Mouse (Mus musculus): ENCODE measurements around the gene Gna15. TPM values are rescaled to one million over a fixed set of nuclear protein-coding genes. Genes with fewer than 3 reads are reported as not detected.

Gna15 gene
- polyA plus RNA-seq, 1 experiment = 0.16 TPM

DNA sequence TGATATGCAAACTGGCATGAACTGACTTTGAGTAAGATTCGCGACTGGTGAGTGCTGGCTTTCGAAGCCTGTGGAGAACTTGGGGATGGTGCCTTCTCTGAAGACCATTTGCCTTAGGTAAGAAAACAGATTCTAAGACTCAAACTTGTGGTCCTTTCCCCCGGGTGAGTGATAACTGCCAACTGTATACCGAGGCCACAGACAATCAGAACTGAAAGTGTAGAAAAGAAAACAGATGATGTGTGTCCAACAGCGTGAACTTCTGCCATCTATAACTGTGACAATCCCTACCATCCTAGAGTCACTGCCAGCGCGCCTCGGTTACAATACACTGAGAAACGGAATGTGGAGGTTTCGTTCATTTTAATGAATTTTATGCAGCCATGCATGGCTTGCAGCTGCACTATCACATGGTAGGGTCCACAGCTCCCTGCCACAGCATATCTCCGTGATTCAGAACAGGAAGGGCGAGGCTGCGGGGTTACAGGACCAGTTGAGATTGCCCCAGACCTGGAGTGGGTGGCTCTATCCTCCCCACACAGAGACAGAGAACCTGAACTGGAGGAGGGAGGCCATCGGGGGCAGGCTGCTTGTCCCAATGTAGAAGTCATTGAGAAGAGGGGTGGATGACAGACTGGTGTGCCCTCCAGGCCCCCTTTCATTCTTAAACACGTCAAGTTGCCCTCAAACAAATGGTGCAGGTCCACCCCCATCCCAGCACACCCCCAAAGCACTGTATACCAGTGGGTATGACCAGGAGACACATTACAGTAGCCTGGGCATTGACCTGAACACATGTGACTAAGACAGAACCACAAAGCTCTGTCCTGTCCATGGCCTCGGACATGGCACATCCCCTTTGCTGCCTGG lies 26.4 kb downstream of the Gna15 start:
- Histone ChIP-seq H3ac (ENCODE audit: control insufficient read depth, insufficient read length, low read depth) (no peak overlapping the region), H3K36me3 (ENCODE audit: control insufficient read depth, insufficient read depth) (peaks cover 6% of the 10 kb centered on the region), H3K79me2 (ENCODE audit: control insufficient read depth, insufficient read depth) (peaks cover 32% of the 10 kb centered on the region), H3K27me3 (ENCODE audit: control insufficient read depth, insufficient read depth, insufficient read length) (no peaks in the 10 kb centered on the region), H3K79me3 (ENCODE audit: low read depth) (peaks cover 28% of the 10 kb centered on the region), H3K4me3 (ENCODE audit: insufficient read depth, poor library complexity, severe bottlenecking) (no peak overlapping the region)
- TF ChIP-seq MYOG (IDR thresholded peaks at IDR 0.05; ENCODE audit: control insufficient read depth, extremely low read depth, insufficient read length) (no peak), FOSL1 (IDR thresholded peaks at IDR 0.05; ENCODE audit: insufficient read depth, low read length, poor library complexity, severe bottlenecking) (no peak), MAX (IDR thresholded peaks at IDR 0.05) (no peak), MYOD1 (IDR thresholded peaks at IDR 0.05; ENCODE audit: control insufficient read depth, insufficient read length, low read depth) (no peak), CEBPB (IDR thresholded peaks at IDR 0.05; ENCODE audit: low read depth) (no peak), CTCF (IDR thresholded peaks at IDR 0.05; ENCODE audit: control insufficient read depth, insufficient read depth, insufficient read length) (no peak), USF1 (IDR thresholded peaks at IDR 0.05; ENCODE audit: low read depth) (no peak)

DNA sequence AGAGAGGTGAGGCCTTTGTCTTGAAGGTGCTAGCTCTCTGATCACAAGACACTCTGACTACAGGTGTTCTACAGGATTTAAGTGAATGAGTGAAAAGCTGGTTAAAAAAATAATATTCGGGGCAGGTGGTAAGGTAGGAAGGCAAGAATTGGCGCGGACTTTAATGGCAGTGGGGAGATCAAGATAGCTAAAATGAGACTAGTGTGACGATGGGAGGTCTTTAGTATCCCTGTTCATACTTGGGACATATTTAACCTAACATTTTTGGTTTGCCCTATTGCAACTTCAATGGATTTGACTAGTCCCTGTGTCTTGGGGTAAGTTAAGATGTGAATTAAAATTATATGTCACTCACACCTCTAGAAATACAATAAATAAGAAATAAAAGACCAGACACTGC lies 27.1 kb downstream of the Gna15 start:
- Histone ChIP-seq H3K36me3 (ENCODE audit: control insufficient read depth, insufficient read depth) (peaks cover 13% of the 10 kb centered on the region), H3K4me3 (ENCODE audit: insufficient read depth, poor library complexity, severe bottlenecking) (peak overlapping the region; percentile 92), H3K79me2 (ENCODE audit: control insufficient read depth, insufficient read depth) (peaks cover 32% of the 10 kb centered on the region), H3ac (ENCODE audit: control insufficient read depth, insufficient read length, low read depth) (no peak overlapping the region), H3K27me3 (ENCODE audit: control insufficient read depth, insufficient read depth, insufficient read length) (no peaks in the 10 kb centered on the region), H3K79me3 (ENCODE audit: low read depth) (peaks cover 28% of the 10 kb centered on the region)
- no peak for TF ChIP-seq MYOG (IDR thresholded peaks at IDR 0.05; ENCODE audit: control insufficient read depth, extremely low read depth, insufficient read length)
- TF ChIP-seq CEBPB (IDR thresholded peaks at IDR 0.05; ENCODE audit: low read depth) = no peak
- no peak for TF ChIP-seq MAX (IDR thresholded peaks at IDR 0.05)
- no peak for TF ChIP-seq MYOD1 (IDR thresholded peaks at IDR 0.05; ENCODE audit: control insufficient read depth, insufficient read length, low read depth)
- TF ChIP-seq FOSL1 (IDR thresholded peaks at IDR 0.05; ENCODE audit: insufficient read depth, low read length, poor library complexity, severe bottlenecking) = no peak

DNA sequence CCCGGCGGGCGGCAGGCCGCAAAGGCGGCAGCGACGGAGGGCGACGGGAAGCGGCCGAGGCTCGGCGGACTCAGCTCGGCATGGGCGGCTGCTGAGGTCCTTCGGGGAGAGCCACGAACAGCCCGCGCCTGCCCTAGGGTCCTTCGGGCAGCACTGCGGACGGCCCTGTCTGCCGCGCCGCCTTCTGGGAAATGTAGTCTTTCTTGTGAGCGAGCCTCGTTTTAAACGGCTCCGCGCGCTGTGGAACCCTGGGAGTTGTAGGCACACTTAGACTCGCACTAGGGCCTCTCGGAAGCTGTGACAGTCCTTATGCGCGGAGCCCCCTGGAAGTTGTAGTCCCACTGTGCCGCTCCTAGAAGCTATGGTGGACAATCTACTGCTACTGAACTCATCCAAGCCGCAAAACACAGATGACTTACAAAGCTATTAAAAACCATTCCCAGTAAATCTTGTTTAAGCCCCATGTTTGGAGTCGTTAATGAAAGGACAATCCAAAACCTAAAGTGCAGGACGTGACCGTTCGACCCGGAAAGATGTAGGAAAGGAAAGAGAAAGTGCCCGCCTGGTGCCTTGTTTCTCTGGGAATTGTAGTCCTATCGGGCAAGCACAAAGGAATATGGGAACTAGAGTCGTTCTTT lies 27.6 kb downstream of the Gna15 start, which contains the start of gene Ncln:
Ncln (minus strand) TSS at position 129 of the 638 bp plus-strand sequence.
- Histone ChIP-seq H3K79me3 (ENCODE audit: low read depth) (peaks cover 28% of the 10 kb centered on the region), H3K36me3 (ENCODE audit: control insufficient read depth, insufficient read depth) (peaks cover 17% of the 10 kb centered on the region), H3K4me3 (ENCODE audit: insufficient read depth, poor library complexity, severe bottlenecking) (peak within 1 kb of the TSS; percentile 92), H3K27me3 (ENCODE audit: control insufficient read depth, insufficient read depth, insufficient read length) (no peaks in the 10 kb centered on the region), H3ac (ENCODE audit: control insufficient read depth, insufficient read length, low read depth) (peak within 1 kb of the TSS; percentile 96), H3K79me2 (ENCODE audit: control insufficient read depth, insufficient read depth) (peaks cover 32% of the 10 kb centered on the region)
- TF ChIP-seq FOSL1 (IDR thresholded peaks at IDR 0.05; ENCODE audit: insufficient read depth, low read length, poor library complexity, severe bottlenecking) = no peak
- peak; percentile 99 for TF ChIP-seq MAX (IDR thresholded peaks at IDR 0.05)
- TF ChIP-seq CTCF (IDR thresholded peaks at IDR 0.05; ENCODE audit: control insufficient read depth, insufficient read depth, insufficient read length) = no peak

DNA sequence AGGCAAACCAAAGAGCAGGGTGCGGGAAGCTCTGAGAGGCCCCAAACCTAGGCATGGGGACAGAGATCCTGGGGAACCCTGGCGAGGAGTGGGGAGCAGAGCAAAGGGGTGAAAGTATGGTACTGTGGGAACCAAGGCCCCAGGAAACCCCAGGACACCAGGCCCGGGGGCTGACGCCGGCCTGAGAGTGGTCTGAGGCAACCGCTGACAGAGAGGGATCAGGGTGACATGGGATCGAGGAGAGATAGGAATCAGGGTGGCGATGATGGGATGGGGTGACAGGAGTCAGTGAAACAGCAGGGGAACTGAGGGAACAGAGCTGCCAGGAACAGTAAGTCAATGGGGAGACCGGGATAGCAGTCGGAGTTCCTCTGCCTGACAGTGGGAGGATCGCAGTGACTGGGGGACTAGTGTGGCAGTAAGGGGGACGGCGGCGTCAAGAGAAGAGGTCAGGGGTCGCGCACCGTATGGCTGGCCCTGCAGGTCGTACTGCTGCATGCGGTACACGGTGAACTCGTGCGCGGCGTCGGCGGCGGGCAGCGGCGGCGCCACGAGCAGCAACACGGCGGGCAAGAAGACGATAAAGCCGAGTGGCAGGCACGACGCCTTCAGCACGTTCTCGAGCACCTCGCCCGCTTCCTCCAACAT lies 28.3 kb downstream of the Gna15 start:
- Histone ChIP-seq H3K36me3 (ENCODE audit: control insufficient read depth, insufficient read depth) (peaks cover 24% of the 10 kb centered on the region), H3K27me3 (ENCODE audit: control insufficient read depth, insufficient read depth, insufficient read length) (no peaks in the 10 kb centered on the region), H3ac (ENCODE audit: control insufficient read depth, insufficient read length, low read depth) (peak overlapping the region; percentile 96), H3K79me3 (ENCODE audit: low read depth) (peaks cover 28% of the 10 kb centered on the region), H3K4me3 (ENCODE audit: insufficient read depth, poor library complexity, severe bottlenecking) (peak overlapping the region; percentile 92), H3K79me2 (ENCODE audit: control insufficient read depth, insufficient read depth) (peaks cover 32% of the 10 kb centered on the region)
- TF ChIP-seq MAX (IDR thresholded peaks at IDR 0.05) = no peak
- TF ChIP-seq MYOD1 (IDR thresholded peaks at IDR 0.05; ENCODE audit: control insufficient read depth, insufficient read length, low read depth) = no peak
- TF ChIP-seq FOSL1 (IDR thresholded peaks at IDR 0.05; ENCODE audit: insufficient read depth, low read length, poor library complexity, severe bottlenecking) = no peak
- TF ChIP-seq USF1 (IDR thresholded peaks at IDR 0.05; ENCODE audit: low read depth) = no peak
- TF ChIP-seq CEBPB (IDR thresholded peaks at IDR 0.05; ENCODE audit: low read depth) = no peak

DNA sequence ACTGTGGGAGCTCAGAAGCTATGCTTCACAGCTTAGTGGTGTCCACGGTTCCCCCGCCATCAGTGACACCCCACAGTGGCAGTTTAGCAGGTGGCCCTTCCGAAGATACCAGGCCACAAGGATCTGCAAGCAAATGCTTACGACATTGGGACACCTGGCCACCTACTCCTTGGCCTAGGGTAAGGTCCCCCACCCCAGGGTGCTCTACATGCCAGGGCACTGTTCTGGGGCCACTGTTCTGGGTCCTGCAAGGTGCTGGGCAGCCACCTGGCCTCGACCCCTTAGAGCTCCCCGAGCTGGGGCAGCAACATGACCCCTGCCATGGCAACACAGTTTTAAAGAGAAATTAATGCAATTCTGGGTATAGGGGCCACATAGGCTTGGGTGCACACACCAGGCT lies 28.9 kb downstream of the Gna15 start:
- Histone ChIP-seq H3K79me2 (ENCODE audit: control insufficient read depth, insufficient read depth) (peaks cover 32% of the 10 kb centered on the region), H3ac (ENCODE audit: control insufficient read depth, insufficient read length, low read depth) (peak overlapping the region; percentile 96), H3K36me3 (ENCODE audit: control insufficient read depth, insufficient read depth) (peaks cover 30% of the 10 kb centered on the region), H3K79me3 (ENCODE audit: low read depth) (peaks cover 28% of the 10 kb centered on the region), H3K27me3 (ENCODE audit: control insufficient read depth, insufficient read depth, insufficient read length) (no peaks in the 10 kb centered on the region), H3K4me3 (ENCODE audit: insufficient read depth, poor library complexity, severe bottlenecking) (peak overlapping the region; percentile 92)
- TF ChIP-seq USF1 (IDR thresholded peaks at IDR 0.05; ENCODE audit: low read depth) (no peak), MYOD1 (IDR thresholded peaks at IDR 0.05; ENCODE audit: control insufficient read depth, insufficient read length, low read depth) (no peak), MAX (IDR thresholded peaks at IDR 0.05) (no peak), MYOG (IDR thresholded peaks at IDR 0.05; ENCODE audit: control insufficient read depth, extremely low read depth, insufficient read length) (no peak), CEBPB (IDR thresholded peaks at IDR 0.05; ENCODE audit: low read depth) (no peak), CTCF (IDR thresholded peaks at IDR 0.05; ENCODE audit: control insufficient read depth, insufficient read depth, insufficient read length) (no peak), FOSL1 (IDR thresholded peaks at IDR 0.05; ENCODE audit: insufficient read depth, low read length, poor library complexity, severe bottlenecking) (no peak)

All from C2C12 (cell line).